Mouse (Mus musculus) right cerebral cortex, postnatal 25 days (tissue): ENCODE results near the gene Akap5.

Experiments used
- DNase-seq: peaks from one replicate; pipeline ENCODE4 v3.0.0; 2022

Gene Akap5

DNA sequence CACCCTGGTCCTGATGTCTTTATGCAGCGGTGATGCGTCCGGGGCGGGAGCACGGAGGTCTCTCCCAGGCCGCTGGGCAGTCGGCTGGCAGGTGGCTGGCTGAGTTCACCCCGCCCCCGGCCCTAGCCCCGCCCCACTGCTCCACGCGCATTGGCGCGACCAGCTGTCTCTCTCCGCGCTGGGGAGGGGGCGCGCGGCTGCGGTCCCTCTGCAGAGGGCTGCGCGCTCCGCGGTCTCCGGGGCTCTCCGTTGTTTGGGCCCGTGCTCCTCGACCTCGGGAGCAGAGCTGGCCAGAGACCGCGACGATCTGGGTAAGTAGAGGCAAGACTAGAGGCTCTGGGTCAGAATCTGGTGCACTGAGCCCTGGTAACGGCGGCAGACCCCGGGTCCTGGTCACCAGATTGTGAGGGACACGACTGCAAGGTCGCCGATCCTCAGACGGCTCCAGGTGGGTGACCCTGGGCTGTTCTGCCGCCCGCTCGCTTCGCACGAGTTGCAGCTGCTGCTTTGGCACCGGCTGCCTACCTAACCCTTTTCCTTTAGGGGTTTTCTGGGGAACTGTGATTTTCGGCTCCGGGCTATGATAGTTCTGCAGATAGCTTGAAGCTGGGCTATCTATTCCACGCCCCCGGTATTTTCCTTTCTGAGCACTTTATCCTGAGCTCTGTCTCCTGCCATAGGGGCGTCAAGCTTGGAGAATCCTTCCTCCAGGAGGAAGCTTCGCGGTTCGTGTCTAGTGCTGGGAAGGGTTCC, at the start of gene Akap5:
Gene Akap5, plus strand, starts transcription at position 213 of the 753 bp plus-strand sequence.
- DNase-seq: peak; percentile 82

DNA sequence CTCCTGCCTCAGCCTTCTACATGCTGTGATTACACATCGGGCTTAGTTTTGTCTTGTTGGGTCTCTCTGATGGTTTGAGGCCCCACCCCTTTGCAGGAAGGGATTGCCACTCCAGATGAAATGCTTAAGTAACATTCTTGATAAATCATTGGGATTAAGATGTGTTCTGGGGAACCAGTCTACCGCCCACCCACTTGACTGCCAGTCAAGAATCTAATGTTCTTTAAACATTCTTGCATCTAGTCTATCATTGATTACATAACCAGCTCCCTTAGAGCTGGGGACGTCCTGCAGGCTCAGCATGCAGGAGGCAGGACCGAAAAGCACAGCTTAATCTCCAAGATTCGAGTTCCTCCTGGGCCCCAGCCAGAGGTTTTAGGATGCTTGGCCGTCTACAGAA, 46.5 kb upstream of the Akap5 start:
- no peak for DNase-seq

DNA sequence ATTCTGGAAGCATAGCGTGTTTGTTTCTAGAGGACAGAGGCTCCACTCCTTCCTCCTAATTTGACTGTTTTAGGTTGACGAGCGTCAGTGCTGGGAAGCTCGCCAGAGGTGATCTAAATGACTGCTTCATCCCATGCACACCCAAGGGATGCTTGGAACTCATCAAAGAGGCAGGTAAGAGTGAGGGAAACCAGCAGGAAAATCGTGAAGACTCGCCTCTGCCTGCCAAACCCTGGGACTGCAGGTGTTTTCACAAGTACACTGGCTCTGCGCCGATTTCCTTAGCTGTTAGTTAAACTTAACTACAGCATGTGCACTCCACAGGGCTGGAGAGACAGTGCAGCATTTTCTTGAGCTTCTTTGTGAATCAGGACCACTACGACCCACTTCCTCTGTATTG, 44.1 kb upstream of the Akap5 start:
- peak; percentile 68 for DNase-seq

DNA sequence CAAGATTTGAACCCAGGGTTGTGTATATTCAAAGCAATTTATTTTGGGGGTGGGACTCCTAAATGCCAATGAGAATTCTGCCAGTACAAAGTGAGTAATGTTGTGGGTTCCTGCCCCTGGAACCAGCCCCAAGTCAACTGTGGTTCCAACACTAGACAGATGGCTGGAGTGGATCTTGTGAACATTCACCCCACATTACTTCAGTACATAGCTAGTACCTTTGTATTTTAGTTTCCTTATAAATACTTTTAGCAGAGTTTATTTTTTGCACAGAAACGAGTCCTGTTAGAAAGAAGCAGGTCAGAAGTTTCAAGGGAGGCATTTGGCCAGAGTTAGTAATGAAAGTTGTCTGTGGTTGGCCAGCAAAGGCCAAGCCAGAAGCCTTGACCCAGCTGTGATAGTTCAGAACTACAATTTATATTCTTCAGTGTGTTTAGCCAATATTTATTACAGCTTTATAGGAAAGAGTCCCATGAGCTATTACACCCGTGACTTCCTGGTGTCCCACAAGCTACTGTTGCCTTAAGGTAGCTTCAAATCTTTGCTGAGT, 43.5 kb upstream of the Akap5 start:
- no peak for DNase-seq

DNA sequence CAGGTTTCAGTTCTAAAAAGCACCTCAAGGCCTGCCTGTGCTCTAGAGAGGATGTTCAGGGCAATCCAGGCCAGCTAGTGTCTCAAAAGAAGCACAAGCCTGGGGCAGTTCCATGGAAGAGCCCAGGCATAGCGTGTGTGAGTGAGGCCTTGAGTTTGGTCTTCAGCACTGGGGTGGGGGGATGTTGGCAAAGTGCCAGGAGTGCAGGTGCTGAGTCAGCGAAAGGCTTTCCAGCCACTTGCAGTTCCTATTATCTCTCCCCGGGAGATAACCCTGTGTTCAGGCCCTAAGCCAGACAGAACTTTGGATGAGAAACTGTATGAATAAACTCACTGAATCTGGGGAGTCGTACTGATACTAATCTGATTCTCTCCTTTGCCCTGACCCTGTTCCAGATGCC, 42.6 kb upstream of the Akap5 start:
- DNase-seq: no peak

DNA sequence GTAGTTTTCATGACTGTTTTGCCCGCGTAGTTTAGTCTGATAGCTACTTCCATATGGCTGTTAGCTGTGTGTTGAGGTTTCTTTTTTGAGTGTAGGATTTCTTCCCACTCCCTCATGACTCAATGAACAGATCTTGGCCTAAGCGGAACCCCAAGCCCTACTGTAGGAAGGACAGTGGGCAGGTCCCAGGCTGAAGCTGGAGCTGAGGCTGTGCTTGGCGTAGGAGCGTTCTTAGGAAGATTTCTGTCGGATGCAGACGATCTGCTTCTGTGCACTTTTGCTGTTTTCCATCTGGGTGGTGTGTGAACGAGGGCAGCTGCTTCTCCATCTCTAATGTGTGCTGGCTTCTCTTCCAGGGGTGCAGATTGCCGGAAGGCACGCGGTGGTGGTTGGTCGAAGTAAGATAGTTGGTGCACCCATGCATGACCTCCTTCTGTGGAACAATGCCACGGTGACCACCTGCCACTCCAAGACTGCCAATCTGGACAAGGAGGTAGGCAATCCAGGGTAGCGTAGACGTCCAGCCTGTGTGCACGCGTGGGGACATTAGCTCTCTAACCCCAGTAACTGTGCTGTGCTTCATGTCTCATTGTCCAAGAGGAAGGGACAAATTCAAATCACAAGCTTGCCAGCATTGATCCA, 42.0 kb upstream of the Akap5 start:
- no peak for DNase-seq

DNA sequence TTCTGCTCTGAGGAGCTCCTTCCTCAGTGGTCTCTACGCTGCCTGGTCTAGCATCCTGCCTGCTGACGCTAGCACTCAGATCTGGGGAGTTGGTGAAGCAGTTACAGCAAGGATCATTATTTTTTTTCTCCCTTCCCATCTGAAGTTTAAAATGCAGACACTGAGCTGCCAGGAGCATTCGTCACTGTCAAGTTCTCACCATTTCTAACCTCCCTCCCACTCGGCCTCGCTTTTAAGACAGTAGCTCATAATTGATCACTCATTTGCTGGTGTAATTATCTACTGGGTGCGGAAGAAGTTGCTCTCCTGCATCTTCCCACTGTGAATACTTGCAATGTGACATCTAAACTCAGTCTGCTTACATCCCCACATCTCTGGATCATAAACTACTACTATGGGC, 39.3 kb upstream of the Akap5 start:
- DNase-seq: no peak

DNA sequence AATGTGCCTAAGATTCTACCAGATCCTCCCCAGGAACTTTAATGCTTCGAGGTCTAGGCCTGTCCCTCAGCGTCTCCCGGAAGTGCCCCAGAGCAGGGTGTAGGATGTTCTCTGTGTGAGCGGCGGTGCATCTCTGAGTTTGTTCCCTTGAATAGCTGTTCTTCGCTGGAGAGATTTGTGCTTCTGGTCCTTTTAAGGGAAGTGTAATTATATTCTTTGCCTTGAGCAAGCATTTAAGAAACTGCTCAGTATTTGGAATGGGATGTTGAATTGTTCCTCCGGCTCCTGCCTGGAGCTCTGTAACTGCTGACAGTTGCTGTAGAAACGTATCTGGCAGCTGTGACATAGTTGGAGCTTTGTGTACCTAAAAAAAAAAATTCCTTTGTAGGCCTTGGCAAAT, 36.7 kb upstream of the Akap5 start:
- DNase-seq: no peak

DNA sequence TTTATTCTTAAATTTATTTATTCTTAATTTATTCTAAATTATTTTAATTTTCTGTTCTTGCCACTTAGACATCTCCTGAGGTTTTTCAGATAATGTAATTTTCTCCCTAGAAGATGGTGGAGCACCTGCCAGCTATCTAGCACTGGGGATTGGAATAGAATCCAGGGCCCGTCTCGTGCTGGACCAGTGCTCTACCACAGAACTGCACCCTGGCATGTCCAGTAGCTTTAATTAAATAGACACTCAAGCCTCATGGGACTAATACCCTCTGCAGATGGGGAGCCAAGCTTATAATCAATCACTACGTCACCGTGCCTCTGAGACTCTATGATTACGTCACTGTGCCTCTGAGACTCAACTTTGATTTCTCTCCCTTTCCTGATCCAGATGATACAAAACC, 36.2 kb upstream of the Akap5 start:
- DNase-seq: no peak

DNA sequence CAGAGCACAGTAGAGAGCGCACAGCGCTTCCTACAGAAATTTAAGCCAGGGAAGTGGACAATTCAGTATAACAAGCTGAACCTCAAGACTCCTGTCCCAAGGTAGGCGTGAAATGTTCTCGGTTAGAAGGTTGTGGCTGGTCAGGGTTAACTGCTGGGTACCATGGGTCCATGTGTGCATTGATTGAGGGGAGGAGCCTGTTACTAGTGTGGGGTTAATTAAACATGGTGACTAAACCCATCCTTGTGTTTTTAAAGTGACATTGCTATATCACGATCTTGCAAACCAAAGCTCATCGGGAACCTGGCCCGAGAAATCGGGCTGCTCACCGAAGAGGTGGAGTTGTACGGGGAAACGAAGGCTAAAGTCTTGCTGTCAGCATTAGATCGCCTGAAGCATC, 35.3 kb upstream of the Akap5 start:
- DNase-seq: no peak

DNA sequence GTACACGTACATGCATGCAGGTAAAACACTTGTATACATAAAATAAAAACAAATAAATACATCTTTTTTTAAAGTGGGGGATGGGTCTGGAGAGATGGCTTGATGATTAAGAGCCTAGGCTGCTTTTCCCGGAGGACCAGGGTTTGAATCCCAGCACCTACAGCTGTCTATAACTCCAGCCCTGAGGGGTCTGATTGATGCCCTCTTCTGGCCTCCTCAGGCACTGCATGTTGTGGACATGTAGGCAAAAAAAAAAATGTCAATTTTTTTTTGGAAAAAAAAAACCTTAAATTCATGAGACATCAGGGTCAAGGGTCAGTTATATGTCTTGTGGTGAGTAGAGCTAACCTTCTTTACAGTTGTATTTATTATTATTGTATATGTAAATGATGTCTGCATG, 34.4 kb upstream of the Akap5 start:
- DNase-seq: no peak

DNA sequence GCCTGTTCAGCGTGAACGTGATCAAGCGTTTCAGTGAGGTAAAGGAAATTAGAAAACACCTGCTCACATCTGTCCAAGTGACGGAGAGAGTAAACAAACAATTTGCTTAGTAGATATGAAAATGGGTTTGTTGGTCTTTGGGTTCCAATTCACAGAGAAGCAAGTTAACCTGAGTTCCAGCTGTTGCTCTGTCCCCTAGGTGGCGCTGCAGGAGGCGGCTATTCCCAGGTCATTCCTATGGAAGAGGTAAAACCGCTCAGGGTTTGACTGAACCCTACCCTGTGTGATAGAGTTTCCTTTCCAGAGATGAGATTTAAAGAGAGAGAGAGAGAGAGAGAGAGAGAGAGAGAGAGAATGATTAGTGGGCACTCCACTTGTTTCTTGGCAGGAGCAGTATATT, 31.5 kb upstream of the Akap5 start:
- peak; percentile 58 for DNase-seq

DNA sequence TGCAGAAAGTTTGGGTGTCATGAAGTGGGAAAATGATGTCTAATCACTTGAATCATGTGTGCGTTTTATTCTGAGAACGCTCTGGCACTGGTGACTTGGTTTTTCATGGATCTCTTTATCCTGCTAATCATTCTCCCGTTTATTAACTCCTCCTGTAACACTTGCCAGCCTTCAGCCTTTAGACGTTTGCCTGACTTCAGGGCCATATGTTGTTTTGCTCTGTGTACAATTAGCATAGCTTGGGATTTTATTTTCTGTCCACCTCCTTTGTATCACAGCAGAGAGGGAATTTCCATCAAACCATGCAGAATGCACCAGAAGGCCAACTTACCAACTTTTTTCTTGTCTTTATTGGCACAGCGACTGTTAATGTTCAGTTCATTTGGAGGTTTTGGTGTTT, 26.9 kb upstream of the Akap5 start:
- DNase-seq: no peak

DNA sequence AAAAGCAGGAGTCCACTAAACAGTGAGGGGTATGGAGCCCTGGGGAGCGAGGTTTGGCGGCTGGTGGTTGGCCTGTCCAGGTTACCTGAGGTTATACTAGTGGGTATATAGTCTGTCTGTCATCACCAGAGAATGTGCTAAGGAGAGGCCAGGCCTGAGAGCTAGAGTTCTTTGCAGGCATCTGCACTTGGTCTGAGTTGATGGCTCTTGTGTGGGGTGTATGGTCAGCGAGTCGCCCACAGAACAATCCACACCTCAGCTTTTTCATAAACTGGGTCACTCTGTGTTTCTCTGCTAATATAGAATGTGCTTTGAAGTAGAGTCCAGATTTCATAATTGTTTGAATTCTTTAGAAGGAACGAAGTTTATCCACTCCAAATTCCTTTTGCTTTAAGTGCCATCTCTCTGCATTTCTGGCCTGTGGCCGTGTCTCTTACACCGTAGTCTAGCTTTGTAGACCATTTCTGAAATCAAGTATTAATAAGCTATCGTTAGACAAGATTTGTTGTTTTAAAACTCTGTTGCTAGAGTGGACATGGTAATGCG, 25.3 kb upstream of the Akap5 start:
- no peak for DNase-seq

DNA sequence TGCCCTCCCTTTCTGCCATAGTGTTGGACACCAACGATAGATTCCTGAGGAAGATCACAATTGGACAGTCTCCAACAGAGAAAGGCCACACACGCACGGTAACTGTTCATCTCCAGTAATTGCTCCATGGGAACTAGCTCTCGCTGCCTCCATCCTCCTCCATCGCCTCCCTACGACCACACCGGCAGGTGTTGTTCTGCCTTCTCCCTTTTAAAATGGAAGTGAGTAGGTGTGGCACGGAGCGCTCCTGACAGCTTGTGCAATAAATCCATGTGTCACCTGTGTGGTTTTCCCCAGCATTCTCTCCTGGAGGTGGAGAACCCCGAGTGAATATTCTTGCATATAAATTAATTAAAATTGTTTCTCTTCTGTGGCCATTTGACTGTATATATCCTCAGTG, 24.3 kb upstream of the Akap5 start:
- peak; percentile 43 for DNase-seq

DNA sequence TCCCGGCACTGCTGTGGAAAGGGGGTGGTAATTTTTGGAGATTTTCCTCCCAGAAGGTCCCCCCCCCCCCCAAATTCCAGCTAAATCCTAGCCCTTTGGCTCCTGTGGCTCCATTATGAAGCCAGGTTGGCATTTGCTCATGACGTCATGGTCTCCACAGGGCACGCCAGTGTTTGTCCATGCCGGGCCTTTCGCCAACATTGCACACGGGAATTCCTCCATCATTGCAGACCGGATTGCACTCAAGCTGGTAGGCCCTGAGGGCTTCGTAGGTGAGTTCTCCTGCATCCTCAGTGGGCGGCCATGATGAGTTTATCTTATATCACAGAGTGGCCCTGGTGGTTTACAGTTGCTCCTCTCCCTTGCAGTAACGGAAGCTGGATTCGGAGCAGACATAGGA, 21.2 kb upstream of the Akap5 start:
- no peak for DNase-seq

DNA sequence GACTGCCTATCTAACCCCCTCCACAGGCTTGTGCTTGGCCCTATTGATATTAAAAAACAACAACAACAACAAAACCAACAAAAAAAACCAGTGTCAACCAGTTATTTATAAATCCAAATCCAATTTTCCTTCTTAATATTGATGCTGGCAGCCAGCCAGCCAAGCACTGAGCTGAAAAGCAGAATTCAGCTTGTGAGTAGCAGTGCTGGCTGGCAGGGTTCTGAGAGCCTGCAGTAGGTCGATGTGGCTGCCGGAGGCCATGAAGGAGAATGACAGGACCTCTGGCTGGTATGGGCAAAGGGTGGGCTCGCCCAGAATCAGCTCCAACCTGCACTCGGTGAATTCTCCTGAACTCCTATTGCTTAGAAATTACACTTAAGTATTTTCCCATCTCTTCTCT, 20.5 kb upstream of the Akap5 start:
- no peak for DNase-seq

DNA sequence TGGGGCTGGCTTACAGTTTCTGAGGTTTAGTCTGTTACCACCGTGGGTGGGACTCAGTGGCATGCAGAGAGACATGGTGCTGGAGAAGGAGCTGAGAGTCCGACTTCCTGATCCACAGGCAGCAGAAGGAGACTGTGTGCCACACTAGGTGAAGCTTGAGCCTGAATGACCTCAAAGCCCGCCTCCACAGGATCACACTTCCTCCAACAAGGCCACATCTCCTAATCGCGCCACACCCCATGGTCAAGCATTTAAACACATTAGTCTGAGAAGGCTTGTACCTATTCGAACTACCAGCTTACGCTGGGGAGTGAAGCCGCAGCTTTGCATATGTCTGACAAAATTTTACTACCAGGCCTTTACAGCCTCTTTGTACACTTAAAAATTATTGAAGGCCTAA, 19.6 kb upstream of the Akap5 start:
- no peak for DNase-seq

DNA sequence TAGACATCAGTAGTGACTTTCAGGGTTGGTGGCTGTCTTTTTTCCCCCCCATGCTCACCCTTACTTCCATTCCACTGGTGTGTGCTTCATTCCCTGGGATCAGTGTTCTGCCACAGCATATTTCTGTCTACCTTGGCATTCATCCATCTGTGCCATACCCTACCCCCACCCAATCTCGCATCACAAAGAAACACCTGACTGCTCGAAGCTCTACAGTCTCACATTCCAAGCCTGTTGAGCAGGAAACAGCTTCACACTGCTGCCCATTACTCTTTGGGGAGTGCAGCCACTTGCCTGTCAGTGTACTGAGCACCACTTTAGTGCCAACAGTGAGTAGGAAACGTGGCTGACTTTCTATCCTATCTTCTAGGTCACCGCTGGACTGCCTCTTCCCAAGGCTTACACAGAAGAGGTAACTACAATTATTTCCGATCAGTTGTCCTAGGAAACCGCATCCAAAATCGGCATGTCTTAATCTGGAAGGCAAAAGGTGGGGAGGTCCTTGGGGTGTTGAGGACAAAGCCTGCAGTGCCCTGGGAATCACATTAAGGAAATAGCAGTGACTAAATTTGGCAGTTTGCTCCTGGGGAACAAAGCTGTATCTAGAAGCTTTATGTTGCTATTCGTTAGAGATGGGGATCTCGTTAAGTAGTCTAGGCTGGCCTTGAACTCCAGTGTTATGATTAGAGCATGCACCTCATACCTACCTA, 17.7 kb upstream of the Akap5 start:
- DNase-seq: no peak

DNA sequence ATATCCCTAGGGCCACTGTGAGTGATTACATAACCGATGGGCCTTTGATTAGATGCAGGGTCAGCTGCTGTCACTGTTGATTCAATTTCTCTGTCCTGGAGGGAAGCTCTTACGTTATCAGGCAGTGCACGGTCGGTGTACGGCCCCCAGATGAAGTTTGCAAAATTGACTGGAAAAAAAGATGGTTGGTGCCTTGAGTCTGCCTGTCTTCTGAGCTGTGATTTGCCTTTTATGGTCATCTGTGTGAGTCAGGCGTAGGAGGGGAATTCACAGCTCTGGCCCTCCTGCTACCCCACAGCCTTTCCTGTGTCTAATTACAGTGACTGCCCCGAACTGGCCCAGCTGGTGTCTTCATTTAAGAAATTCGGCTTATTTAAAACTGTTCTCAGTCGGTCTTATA, 16.7 kb upstream of the Akap5 start:
- peak; percentile 57 for DNase-seq

DNA sequence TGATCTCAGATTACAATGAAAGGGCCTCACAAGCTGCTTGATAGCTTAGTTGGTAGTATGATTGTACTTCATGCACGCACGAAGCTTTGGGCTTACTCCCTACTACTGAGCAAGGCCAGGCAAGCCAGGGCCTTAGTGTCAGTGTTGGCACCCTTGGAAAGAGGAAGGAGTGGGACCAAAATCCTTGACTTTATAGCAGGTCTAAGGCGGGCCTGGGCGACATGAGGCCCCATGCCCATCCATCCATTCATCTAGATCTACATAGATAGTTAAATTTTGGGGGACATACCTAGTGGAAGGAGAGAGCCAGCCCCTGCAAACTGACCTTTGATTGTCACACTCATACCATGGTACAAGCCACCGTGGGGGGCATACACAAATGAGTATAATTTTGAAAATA, 16.3 kb upstream of the Akap5 start:
- no peak for DNase-seq

DNA sequence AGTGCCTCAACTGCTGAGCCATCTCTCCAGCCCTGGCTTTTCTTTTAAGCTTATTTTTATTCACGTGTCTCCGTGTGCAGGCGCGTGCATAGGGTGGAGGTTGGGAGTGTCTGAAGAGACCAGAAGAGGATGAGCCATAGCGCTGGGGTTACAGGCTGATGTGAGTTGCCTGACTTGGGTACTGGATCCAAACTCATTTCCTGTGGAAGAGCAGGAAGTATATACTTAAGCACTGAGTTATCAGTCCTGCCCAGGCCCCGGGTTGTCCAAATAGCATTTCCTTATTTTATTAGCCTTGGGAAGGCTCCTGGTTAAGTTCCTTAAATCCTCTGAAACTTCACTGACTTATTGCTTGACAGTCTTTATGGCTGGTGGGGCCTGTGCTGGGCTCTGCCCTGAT, 14.7 kb upstream of the Akap5 start:
- no peak for DNase-seq

DNA sequence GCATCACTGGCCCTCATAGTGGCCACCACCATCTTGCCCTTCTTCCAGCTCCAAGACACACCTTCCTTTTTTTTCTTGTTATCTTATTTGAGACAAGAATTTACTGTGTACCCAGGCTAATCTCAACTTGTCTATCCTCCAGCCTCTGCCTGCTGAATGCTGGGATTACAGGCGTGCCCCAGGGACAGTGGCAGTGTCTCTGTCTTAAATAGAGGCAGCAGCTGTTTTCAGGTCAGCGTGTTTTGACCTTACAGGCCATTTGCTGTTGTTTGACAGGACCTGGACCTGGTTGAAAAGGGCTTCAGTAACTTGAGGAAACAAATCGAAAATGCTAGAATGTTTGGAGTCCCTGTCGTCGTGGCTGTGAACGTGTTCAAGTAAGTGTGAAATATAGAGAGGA, 14.1 kb upstream of the Akap5 start:
- DNase-seq: no peak

DNA sequence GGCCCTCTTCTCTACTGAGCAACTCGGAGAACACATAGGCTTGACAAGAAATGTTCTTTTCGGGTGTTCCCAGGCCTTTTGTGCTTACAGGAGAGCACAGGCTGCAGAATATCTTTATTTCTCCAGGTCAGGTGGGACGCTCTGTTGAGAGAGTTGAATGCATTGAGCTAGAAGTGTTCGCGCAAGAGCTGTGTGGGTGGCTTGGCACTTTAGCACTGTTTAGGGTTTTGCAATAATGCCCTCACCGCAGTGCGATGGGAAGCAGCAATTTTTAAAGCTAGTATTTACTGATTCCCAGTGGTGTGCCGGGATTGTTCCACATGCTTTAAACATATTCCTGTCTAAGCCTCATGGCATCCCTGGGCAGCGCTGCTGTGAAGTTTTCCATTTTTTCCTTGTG, 13.5 kb upstream of the Akap5 start:
- DNase-seq: no peak
